Mouse (Mus musculus): ENCODE results near the gene Irgq.

GRCm38 (mm10) chr7:24586828-24587227, 56.3 kb downstream of the Irgq start:
- TF ChIP-seq NELFE (IDR thresholded peaks at IDR 0.05; ENCODE audit: low read depth, low read length), result no peak
- no peak for TF ChIP-seq E2F4 (IDR thresholded peaks at IDR 0.05; ENCODE audit: insufficient replicate concordance, low read depth, low read length)
- no peak for TF ChIP-seq POLR2A (IDR thresholded peaks at IDR 0.05; ENCODE audit: low read depth, low read length)
- TF ChIP-seq RCOR1 (conservative IDR thresholded peaks at IDR 0.05; ENCODE audit: low read depth, low read length), result no peak
- no peak for TF ChIP-seq POLR2AphosphoS2 (IDR thresholded peaks at IDR 0.05; ENCODE audit: low read depth, low read length)
- TF ChIP-seq MYC (IDR thresholded peaks at IDR 0.05; ENCODE audit: low read depth, low read length), result no peak
- no peak for TF ChIP-seq EP300 (IDR thresholded peaks at IDR 0.05; ENCODE audit: low read length)
- TF ChIP-seq ETS1 (conservative IDR thresholded peaks at IDR 0.05; ENCODE audit: low read depth, low read length), result no peak

Measured in CH12.LX (cell line).